Mouse (Mus musculus): ENCODE data around the gene Matn4.

GRCm38 (mm10) chr2:164402906-164403305, 2.1 kb downstream of the Matn4 start, which contains the start of gene Rbpjl:
- TF ChIP-seq CTCF (IDR thresholded peaks at IDR 0.05; ENCODE audit: extremely low read depth, insufficient read depth, insufficient read length, insufficient replicate concordance) (peak; percentile 93), POLR2A (IDR thresholded peaks at IDR 0.05; ENCODE audit: low read depth, low read length) (no peak)
